Comparison of ENCODE assay signal across 8 mouse cellular contexts in the genomic region with DNA sequence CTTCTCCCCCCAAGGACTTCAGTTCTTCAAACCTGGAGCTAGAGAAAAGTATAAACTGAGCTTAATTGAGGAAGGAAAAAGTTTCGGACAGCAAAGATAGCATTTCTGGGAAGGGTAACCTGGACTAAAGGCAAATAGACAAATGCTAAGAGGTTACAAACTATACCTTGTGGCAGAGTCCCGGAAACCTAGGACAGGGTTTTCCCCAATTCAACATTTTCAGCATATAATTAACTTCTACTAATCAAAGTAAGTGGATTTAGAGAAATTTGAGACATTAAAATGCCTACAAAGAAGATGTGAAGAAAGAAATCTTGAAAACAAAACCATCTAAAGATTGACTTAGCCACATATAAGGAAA. TPM values are rescaled to one million over a fixed set of nuclear protein-coding genes. Genes with fewer than 3 reads are reported as not detected.
DNase-seq lines count a peak whose midpoint lies in the region; ATAC-seq and TF ChIP-seq lines count a peak whose summit lies in the region.

No protein-coding gene starts in this region.

- no peak for DNase-seq in left cerebral cortex, adult 2 months (ENCODE audit: extremely low spot score in 1 of 2, low spot score in 2 of 2)
- DNase-seq in left cerebral cortex, postnatal 14 days (ENCODE audit: low spot score in 2 of 2): no peak
- DNase-seq in embryonic facial prominence, embryonic 11.5 days (ENCODE audit: low spot score): no peak
- DNase-seq in midbrain, postnatal 0 days (ENCODE audit: low spot score): no peak
- no peak for DNase-seq in left cerebral cortex, postnatal 25 days (ENCODE audit: low spot score in 2 of 2)
- DNase-seq in left cerebral cortex, adult 8-10 months (ENCODE audit: low spot score in 2 of 2): no peak
- DNase-seq in left cerebral cortex, postnatal 36 days (ENCODE audit: low spot score in 2 of 2): no peak

- H3K36me3 ChIP-seq in embryonic facial prominence, embryonic 11.5 days (replicated peaks; ENCODE audit: control insufficient read depth, insufficient read depth, low read depth, low read length): peaks cover under 1% of the 10 kb centered on the region; the same call in 1 of the 2 replicates
- H3K36me3 ChIP-seq in midbrain, postnatal 0 days (ENCODE audit: insufficient read depth, low read length): no peaks in the 10 kb centered on the region

- peak overlapping the region; percentile 79 for H3K4me3 ChIP-seq in left cerebral cortex, adult 2 months
- H3K4me3 ChIP-seq in embryonic facial prominence, embryonic 11.5 days (ENCODE audit: low read depth, low read length): peak overlapping the region; percentile 94
- H3K4me3 ChIP-seq in midbrain, postnatal 0 days (ENCODE audit: low read depth, low read length): peak overlapping the region; percentile 93

- no peaks in the 10 kb centered on the region for H3K4me1 ChIP-seq in embryonic facial prominence, embryonic 11.5 days (ENCODE audit: control insufficient read depth, insufficient read depth, low read length)
- H3K4me1 ChIP-seq in midbrain, postnatal 0 days (ENCODE audit: insufficient read depth, low read length): peaks cover 11% of the 10 kb centered on the region

- TF ChIP-seq CTCF in left cerebral cortex, adult 2 months (IDR thresholded peaks at IDR 0.05): no peak
- no peak for TF ChIP-seq CTCF in midbrain, postnatal 0 days (IDR thresholded peaks at IDR 0.05)

- H3K4me2 ChIP-seq in embryonic facial prominence, embryonic 11.5 days (ENCODE audit: low read depth, low read length): peak overlapping the region; percentile 46
- H3K4me2 ChIP-seq in midbrain, postnatal 0 days (ENCODE audit: low read depth, low read length, poor library complexity, severe bottlenecking): peak overlapping the region; percentile 82

- 83% methylated on average over 2 of the region's 2 CpGs for WGBS in embryonic facial prominence, embryonic 11.5 days
- WGBS in midbrain, postnatal 0 days: 66% methylated on average over 2 of the region's 2 CpGs

- H3K9me3 ChIP-seq in embryonic facial prominence, embryonic 11.5 days (replicated peaks; ENCODE audit: control insufficient read depth, low read length): no peaks in the 10 kb centered on the region
- H3K9me3 ChIP-seq in midbrain, postnatal 0 days (ENCODE audit: low read length): 0 out of 2 replicates have a peak, but pooled peaks cover under 1% of the 10 kb centered on the region

- no peak overlapping the region; the same call in 1 of the 2 replicates for H3K9ac ChIP-seq in embryonic facial prominence, embryonic 11.5 days (replicated peaks; ENCODE audit: low read length)
- no peak overlapping the region; the same call in 1 of the 2 replicates for H3K9ac ChIP-seq in midbrain, postnatal 0 days (replicated peaks; ENCODE audit: low read length, poor library complexity, severe bottlenecking)

- ATAC-seq in embryonic facial prominence, embryonic 11.5 days (replicated peaks; ENCODE audit: insufficient number of reproducible peaks, low FRiP score, low TSS enrichment, low read depth): no peak
- peak; percentile 55 for ATAC-seq in inflammation-experienced regulatory T-cells, adult 6 months
- ATAC-seq in midbrain, postnatal 0 days (ENCODE audit: low FRiP score): peak; percentile 14; the same call in 1 of the 2 replicates

- no peaks in the 10 kb centered on the region for H3K27me3 ChIP-seq in embryonic facial prominence, embryonic 11.5 days (ENCODE audit: control insufficient read depth, insufficient read depth, low read length)
- H3K27me3 ChIP-seq in midbrain, postnatal 0 days (ENCODE audit: insufficient read depth, low read length): no peaks in the 10 kb centered on the region

- H3K27ac ChIP-seq in left cerebral cortex, adult 2 months: 0 out of 2 replicates have a peak overlapping the region, but pooled peaks have one; percentile 5
- no peak overlapping the region for H3K27ac ChIP-seq in embryonic facial prominence, embryonic 11.5 days (replicated peaks; ENCODE audit: low read depth, low read length)
- no peak overlapping the region for H3K27ac ChIP-seq in midbrain, postnatal 0 days (ENCODE audit: low read depth, low read length)

- intact Hi-C loops in left cerebral cortex, adult 2 months (cut with DNase I): loop anchor here (2.0 to 10.0 kb wide), 3 partner anchors 69 to 1051 kb away; partner anchors contain the start of genes Mrpl50 and Zfp189
- intact Hi-C loops in left cerebral cortex, postnatal 14 days (cut with DNase I): loop anchor here (5.0 kb wide), 1 partner anchor 209 kb away; no protein-coding TSS in a partner anchor
- intact Hi-C loops in left cerebral cortex, postnatal 25 days (cut with DNase I): loop anchor here (5.0 kb wide), 2 partner anchors 69 to 209 kb away; no protein-coding TSS in a partner anchor
- intact Hi-C loops in left cerebral cortex, postnatal 36 days (cut with DNase I): loop anchor here (2.0 to 5.0 kb wide), 2 partner anchors 69 to 207 kb away; no protein-coding TSS in a partner anchor

RNA-seq across cellular contexts. Expression of gene Tex10, which starts 0.4 kb away (rescaled TPM):
- 10 to 100 TPM; 24.4 to 26.0 TPM for total RNA-seq in left cerebral cortex, adult 2 months (2021)
- 10 to 100 TPM; 22.9 to 23.3 TPM for total RNA-seq in left cerebral cortex, postnatal 14 days (2021)
- 91.7 and 103 TPM in 2 replicates for polyA plus RNA-seq in embryonic facial prominence, embryonic 11.5 days (2014; fragmentation: Nextera tagmentation; extraction: Ambion mirVana)
- polyA plus RNA-seq in inflammation-experienced regulatory T-cells, adult 6 months (2017; shearing (Covaris generic)): 10 to 100 TPM; 57.6 to 68.0 (median 64.3) TPM
- 23.0 and 44.0 TPM in 2 replicates for total RNA-seq in midbrain, postnatal 0 days (2014; rRNA removed)
- 21.1 and 21.3 TPM in 2 replicates for polyA plus RNA-seq in midbrain, postnatal 0 days (2015; fragmentation: Nextera tagmentation; extraction: Ambion mirVana)
- 10 to 100 TPM; 25.4 to 25.7 TPM for total RNA-seq in left cerebral cortex, postnatal 25 days (2021)
- total RNA-seq in left cerebral cortex, adult 8-10 months (2022): 10 to 100 TPM; 23.1 to 24.0 (median 23.6) TPM
- 10 to 100 TPM; 18.9 to 22.7 TPM for total RNA-seq in left cerebral cortex, postnatal 36 days (2021)
